Mouse (Mus musculus): ENCODE data around the gene Wiz. TPM values are rescaled to one million over a fixed set of nuclear protein-coding genes. Genes with fewer than 3 reads are reported as not detected.

Gene Wiz
- polyA plus RNA-seq, 1 experiment from 2014 or later = 17.5 TPM

Small RNA genes within 50 kb of the gene (microRNA-seq; reads per million reads assigned to microRNA genes)
- gene Gm22201 = not detected

Other genes with a start within 250 kb of the Wiz start
- 5.1 and 6.6 TPM in 2 replicates for gene Notch3, start 222.6 kb downstream of the Wiz start, polyA plus RNA-seq (2015; fragmentation: Nextera tagmentation; extraction: Ambion mirVana)
- gene Ephx3, start 199.9 kb downstream of the Wiz start, polyA plus RNA-seq (2015; fragmentation: Nextera tagmentation; extraction: Ambion mirVana) = 0.05 and 0.16 TPM in 2 replicates
- gene Brd4, start 104.7 kb downstream of the Wiz start, polyA plus RNA-seq (2015; fragmentation: Nextera tagmentation; extraction: Ambion mirVana) = 35.1 and 56.8 TPM in 2 replicates
- gene Akap8, start 68.2 kb downstream of the Wiz start, polyA plus RNA-seq (2015; fragmentation: Nextera tagmentation; extraction: Ambion mirVana) = 75.0 and 75.7 TPM in 2 replicates
- 66.3 and 73.0 TPM in 2 replicates for gene Akap8l, start 38.8 kb downstream of the Wiz start, polyA plus RNA-seq (2015; fragmentation: Nextera tagmentation; extraction: Ambion mirVana)
- 1.4 and 2.0 TPM in 2 replicates for gene Rasal3, start 14.1 kb upstream of the Wiz start, polyA plus RNA-seq (2015; fragmentation: Nextera tagmentation; extraction: Ambion mirVana)
- gene Pglyrp2, start 34.7 kb upstream of the Wiz start, polyA plus RNA-seq (2015; fragmentation: Nextera tagmentation; extraction: Ambion mirVana) = 0.42 and 0.79 TPM in 2 replicates
- 0.37 and 0.88 TPM in 2 replicates for gene Cyp4f39, start 63.3 kb upstream of the Wiz start, polyA plus RNA-seq (2015; fragmentation: Nextera tagmentation; extraction: Ambion mirVana)
- 4.6 TPM in 2 replicates for gene Cyp4f17, start 116.6 kb upstream of the Wiz start, polyA plus RNA-seq (2015; fragmentation: Nextera tagmentation; extraction: Ambion mirVana)
- 58.5 and 70.7 TPM in 2 replicates for gene Cyp4f16, start 147.1 kb upstream of the Wiz start, polyA plus RNA-seq (2015; fragmentation: Nextera tagmentation; extraction: Ambion mirVana)
- not detected in 2 replicates for gene Cyp4f37, start 231.9 kb upstream of the Wiz start, polyA plus RNA-seq (2015; fragmentation: Nextera tagmentation; extraction: Ambion mirVana)

Data from intestine, embryonic 16.5 days (tissue).